In genomic region chr5:74136377-74136776, GRCm38 (mm10) we compare ENCODE assay signal across 14 mouse cellular contexts. TPM values are rescaled to one million over a fixed set of nuclear protein-coding genes. Genes with fewer than 3 reads are reported as not detected.
DNase-seq lines count a peak whose midpoint lies in the region; ATAC-seq and TF ChIP-seq lines count a peak whose summit lies in the region.
"Had no signal": no experiment of that assay in that cellular context is flagged by ENCODE, and none has a peak within 500 bp of the region (broad histone marks: within the 10 kb centered on the region; RNA-seq: fewer than 3 reads in every experiment).

No protein-coding gene starts in this region.

- no peak overlapping the region for H3K4me3 ChIP-seq in lung, postnatal 0 days (ENCODE audit: low read depth, low read length)
- H3K4me3 ChIP-seq: embryonic facial prominence, embryonic 12.5 days; hindbrain, embryonic 10.5 days; left cerebral cortex, adult 2 months; limb, embryonic 13.5 days had no signal

- no peaks in the 10 kb centered on the region for H3K9me3 ChIP-seq in lung, postnatal 0 days (ENCODE audit: low read length)
- H3K9me3 ChIP-seq: embryonic facial prominence, embryonic 12.5 days; hindbrain, embryonic 10.5 days; limb, embryonic 13.5 days had no signal

- peak; percentile 92 for TF ChIP-seq EP300 in lung, postnatal 0 days (IDR thresholded peaks at IDR 0.05)

- TF ChIP-seq CTCF in lung, postnatal 0 days (IDR thresholded peaks at IDR 0.05): peak; percentile 21; the same call in 1 of the 2 replicates

- no peak overlapping the region for H3K9ac ChIP-seq in lung, postnatal 0 days (replicated peaks; ENCODE audit: low read depth)
- H3K9ac ChIP-seq: embryonic facial prominence, embryonic 12.5 days; limb, embryonic 13.5 days had no signal

- no peaks in the 10 kb centered on the region for H3K27me3 ChIP-seq in lung, postnatal 0 days (replicated peaks; ENCODE audit: insufficient read depth, low read length)
- H3K27me3 ChIP-seq: embryonic facial prominence, embryonic 12.5 days; limb, embryonic 13.5 days had no signal

- no peaks in the 10 kb centered on the region for H3K36me3 ChIP-seq in lung, postnatal 0 days (ENCODE audit: insufficient read depth, low read length)
- H3K36me3 ChIP-seq: embryonic facial prominence, embryonic 12.5 days; hindbrain, embryonic 10.5 days; limb, embryonic 13.5 days had no signal

- H3K4me2 ChIP-seq in lung, postnatal 0 days (replicated peaks; ENCODE audit: low read depth, low read length): no peak overlapping the region
- H3K4me2 ChIP-seq: embryonic facial prominence, embryonic 12.5 days; limb, embryonic 13.5 days had no signal

- ATAC-seq in lung, postnatal 0 days: peak; percentile 95
- ATAC-seq: forebrain, embryonic 16.5 days had no signal

- peak; percentile 66 for DNase-seq in heart, adult 11 months
- DNase-seq in heart, adult 8-10 months (ENCODE audit: low spot score): no peak
- DNase-seq in urinary bladder, postnatal 14 days (ENCODE audit: low spot score): peak; percentile 74
- no peak for DNase-seq in urinary bladder, postnatal 25 days (ENCODE audit: low spot score)
- DNase-seq in lung, postnatal 0 days (ENCODE audit: low spot score): peak; percentile 94
- DNase-seq in yolk sac, embryonic 10.5 days (ENCODE audit: low spot score): peak; percentile 33
- no peak for DNase-seq in thymus, postnatal 25 days
- no peak for DNase-seq in right cerebral cortex, postnatal 4 days
- DNase-seq: cerebellum, adult 9-10 months had no signal

- H3K27ac ChIP-seq in lung, postnatal 0 days (ENCODE audit: low read length): peak overlapping the region; percentile 55; the same call in 1 of the 2 replicates
- H3K27ac ChIP-seq: embryonic facial prominence, embryonic 12.5 days; hindbrain, embryonic 10.5 days; left cerebral cortex, adult 2 months; limb, embryonic 13.5 days had no signal

- H3K4me1 ChIP-seq in lung, postnatal 0 days (ENCODE audit: insufficient read depth, low read depth, low read length): no peaks in the 10 kb centered on the region
- H3K4me1 ChIP-seq: hindbrain, embryonic 10.5 days had no signal

- 51% methylated on average over 5 of the region's 5 CpGs for WGBS in lung, postnatal 0 days

RNA-seq across cellular contexts. Expression of gene Rasl11b, which starts 58.7 kb away (rescaled TPM):
- total RNA-seq in heart, adult 8-10 months (2022): 10 to 100 TPM; 36.0 to 52.1 (median 41.2) TPM
- 80.4 and 86.7 TPM in 2 replicates for polyA plus RNA-seq in lung, postnatal 0 days (2015; fragmentation: Nextera tagmentation; extraction: Ambion mirVana)

Comparison
In these comparisons a context has a peak if more than half of its experiments do, and no peak if none do; other contexts are left out.
1. DNase-seq: peak in heart, adult 11 months (single experiment), urinary bladder, postnatal 14 days (single experiment), lung, postnatal 0 days (single experiment) and yolk sac, embryonic 10.5 days (single experiment); none in heart, adult 8-10 months (single experiment), urinary bladder, postnatal 25 days (single experiment), thymus, postnatal 25 days (single experiment) and right cerebral cortex, postnatal 4 days (single experiment).